In genomic region chr4:33941557-33941956, GRCm38 (mm10) we compare ENCODE assay signal across 28 mouse cellular contexts. TPM values are rescaled to one million over a fixed set of nuclear protein-coding genes. Genes with fewer than 3 reads are reported as not detected.
DNase-seq lines count a peak whose midpoint lies in the region; ATAC-seq and TF ChIP-seq lines count a peak whose summit lies in the region.
"Had no signal": no experiment of that assay in that cellular context is flagged by ENCODE, and none has a peak within 500 bp of the region (broad histone marks: within the 10 kb centered on the region; RNA-seq: fewer than 3 reads in every experiment).

No protein-coding gene starts in this region.

- WGBS in cerebellum, adult 2 months, result 30% methylated on average over 5 of the region's 5 CpGs
- WGBS in forebrain, postnatal 0 days, result 15% methylated on average over 5 of the region's 5 CpGs
- WGBS in forebrain, embryonic 15.5 days, result 15% methylated on average over 5 of the region's 5 CpGs
- WGBS in midbrain, embryonic 10.5 days, result 25% methylated on average over 5 of the region's 5 CpGs
- 20% methylated on average over 5 of the region's 5 CpGs for WGBS in midbrain, postnatal 0 days

- H3K4me1 ChIP-seq in cerebellum, adult 2 months (ENCODE audit: control insufficient read depth, insufficient read depth, low read length), result peaks cover 20% of the 10 kb centered on the region
- no peaks in the 10 kb centered on the region for H3K4me1 ChIP-seq in forebrain, postnatal 0 days (ENCODE audit: insufficient read depth)
- no peaks in the 10 kb centered on the region for H3K4me1 ChIP-seq in forebrain, embryonic 15.5 days
- peaks cover 16% of the 10 kb centered on the region for H3K4me1 ChIP-seq in midbrain, embryonic 10.5 days
- no peaks in the 10 kb centered on the region for H3K4me1 ChIP-seq in midbrain, postnatal 0 days (ENCODE audit: insufficient read depth, low read length)
- H3K4me1 ChIP-seq: embryonic facial prominence, embryonic 13.5 days; heart, embryonic 13.5 days; liver, embryonic 15.5 days; neural tube, embryonic 12.5 days had no signal

- H3K27me3 ChIP-seq in cerebellum, adult 2 months (ENCODE audit: control insufficient read depth, insufficient read depth, low read length), result no peaks in the 10 kb centered on the region
- no peaks in the 10 kb centered on the region for H3K27me3 ChIP-seq in forebrain, postnatal 0 days (ENCODE audit: insufficient read depth, low read length)
- no peaks in the 10 kb centered on the region for H3K27me3 ChIP-seq in forebrain, embryonic 15.5 days
- no peaks in the 10 kb centered on the region for H3K27me3 ChIP-seq in midbrain, embryonic 10.5 days (ENCODE audit: low read depth, poor library complexity, severe bottlenecking)
- no peaks in the 10 kb centered on the region for H3K27me3 ChIP-seq in midbrain, postnatal 0 days (ENCODE audit: insufficient read depth, low read length)
- H3K27me3 ChIP-seq: embryonic facial prominence, embryonic 13.5 days; forebrain, embryonic 13.5 days; heart, embryonic 13.5 days; liver, embryonic 15.5 days; neural tube, embryonic 12.5 days had no signal

- no peak overlapping the region for H3K9ac ChIP-seq in forebrain, postnatal 0 days
- no peak overlapping the region for H3K9ac ChIP-seq in forebrain, embryonic 15.5 days (replicated peaks)
- no peak overlapping the region for H3K9ac ChIP-seq in midbrain, postnatal 0 days (replicated peaks; ENCODE audit: low read length, poor library complexity, severe bottlenecking)
- H3K9ac ChIP-seq: embryonic facial prominence, embryonic 13.5 days; forebrain, embryonic 13.5 days; heart, embryonic 13.5 days; liver, embryonic 15.5 days; lung, embryonic 14.5 days; neural tube, embryonic 12.5 days had no signal

- TF ChIP-seq POLR2A in cerebellum, adult 2 months (IDR thresholded peaks at IDR 0.05; ENCODE audit: borderline replicate concordance, insufficient read depth, low read length), result no peak

- peaks cover 28% of the 10 kb centered on the region for H3K36me3 ChIP-seq in forebrain, postnatal 0 days (ENCODE audit: insufficient read depth)
- H3K36me3 ChIP-seq in forebrain, embryonic 15.5 days, result peaks cover 23% of the 10 kb centered on the region
- peaks cover 13% of the 10 kb centered on the region for H3K36me3 ChIP-seq in midbrain, embryonic 10.5 days
- peaks cover 16% of the 10 kb centered on the region for H3K36me3 ChIP-seq in midbrain, postnatal 0 days (ENCODE audit: insufficient read depth, low read length)
- H3K36me3 ChIP-seq: embryonic facial prominence, embryonic 13.5 days; G1E; heart, embryonic 13.5 days; liver, embryonic 15.5 days had no signal

- no peak for TF ChIP-seq CTCF in cerebellum, adult 2 months (IDR thresholded peaks at IDR 0.05; ENCODE audit: borderline replicate concordance, insufficient read depth, low read depth, low read length)
- TF ChIP-seq CTCF in forebrain, postnatal 0 days (IDR thresholded peaks at IDR 0.05; ENCODE audit: low read depth), result no peak
- TF ChIP-seq CTCF in midbrain, postnatal 0 days (IDR thresholded peaks at IDR 0.05), result no peak

- no peak for DNase-seq in cerebellum, adult 2 months
- no peak for DNase-seq in cerebellum, postnatal 10 days
- no peak for DNase-seq in forebrain, postnatal 0 days
- peak; percentile 47 for DNase-seq in midbrain, embryonic 10.5 days (ENCODE audit: low spot score)
- no peak for DNase-seq in midbrain, postnatal 0 days (ENCODE audit: low spot score)
- peak; percentile 34 for DNase-seq in embryo, embryonic 11 days
- DNase-seq: adrenal gland, adult 8-10 months; gastrocnemius, adult 2 months; gastrocnemius, postnatal 36 days; heart, adult 2 months; heart, postnatal 10 days; kidney, adult 11 months; kidney, postnatal 14 days; liver; lung, embryonic 14.5 days; lung, postnatal 14 days; right cerebral cortex, adult 18-20 months; spleen, adult 18-20 months; thymus, postnatal 14 days had no signal

- peak overlapping the region; percentile 20; the same call in 1 of the 2 replicates for H3K27ac ChIP-seq in cerebellum, adult 2 months (ENCODE audit: insufficient read depth, low read length)
- 0 out of 2 replicates have a peak overlapping the region, but pooled peaks have one; percentile 15 for H3K27ac ChIP-seq in forebrain, postnatal 0 days (ENCODE audit: low read depth, low read length)
- no peak overlapping the region for H3K27ac ChIP-seq in forebrain, embryonic 15.5 days (replicated peaks)
- H3K27ac ChIP-seq in midbrain, embryonic 10.5 days (replicated peaks), result 0 out of 2 replicates have a peak overlapping the region, but pooled peaks have one; percentile 5
- no peak overlapping the region for H3K27ac ChIP-seq in midbrain, postnatal 0 days (ENCODE audit: low read depth, low read length)
- H3K27ac ChIP-seq: embryonic facial prominence, embryonic 13.5 days; forebrain, embryonic 13.5 days; gastrocnemius, adult 2 months; heart, adult 2 months; heart, embryonic 13.5 days; liver, embryonic 15.5 days; neural tube, embryonic 12.5 days had no signal

- H3K4me2 ChIP-seq in forebrain, postnatal 0 days (ENCODE audit: low read depth), result no peak overlapping the region
- no peak overlapping the region for H3K4me2 ChIP-seq in forebrain, embryonic 15.5 days (replicated peaks)
- H3K4me2 ChIP-seq in midbrain, postnatal 0 days (ENCODE audit: low read depth, low read length, poor library complexity, severe bottlenecking), result no peak overlapping the region
- H3K4me2 ChIP-seq: embryonic facial prominence, embryonic 13.5 days; forebrain, embryonic 13.5 days; heart, embryonic 13.5 days; liver, embryonic 15.5 days; lung, embryonic 14.5 days; neural tube, embryonic 12.5 days had no signal

- no peak overlapping the region for H3K4me3 ChIP-seq in cerebellum, adult 2 months (replicated peaks; ENCODE audit: insufficient read depth, low read depth, low read length)
- H3K4me3 ChIP-seq in forebrain, postnatal 0 days (ENCODE audit: low read depth, low read length), result no peak overlapping the region
- H3K4me3 ChIP-seq in forebrain, embryonic 15.5 days, result no peak overlapping the region
- H3K4me3 ChIP-seq in midbrain, embryonic 10.5 days, result no peak overlapping the region
- H3K4me3 ChIP-seq in midbrain, postnatal 0 days (ENCODE audit: low read depth, low read length), result no peak overlapping the region
- H3K4me3 ChIP-seq: embryonic facial prominence, embryonic 13.5 days; forebrain, embryonic 13.5 days; gastrocnemius, adult 2 months; heart, adult 2 months; heart, embryonic 13.5 days; liver, embryonic 15.5 days; myocyte; neural tube, embryonic 12.5 days had no signal

- no peak for ATAC-seq in forebrain, postnatal 0 days
- no peak for ATAC-seq in forebrain, embryonic 15.5 days (replicated peaks)
- no peak for ATAC-seq in midbrain, postnatal 0 days (ENCODE audit: low FRiP score)
- ATAC-seq: forebrain, embryonic 13.5 days; inflammation-experienced regulatory T-cells, adult 6 months had no signal

- no peaks in the 10 kb centered on the region for H3K9me3 ChIP-seq in forebrain, postnatal 0 days (ENCODE audit: low read length)
- no peaks in the 10 kb centered on the region for H3K9me3 ChIP-seq in forebrain, embryonic 15.5 days
- no peaks in the 10 kb centered on the region for H3K9me3 ChIP-seq in midbrain, embryonic 10.5 days (replicated peaks)
- no peaks in the 10 kb centered on the region for H3K9me3 ChIP-seq in midbrain, postnatal 0 days (ENCODE audit: low read length)
- H3K9me3 ChIP-seq: embryonic facial prominence, embryonic 13.5 days; forebrain, embryonic 13.5 days; G1E; heart, embryonic 13.5 days; liver, embryonic 15.5 days; neural tube, embryonic 12.5 days had no signal

RNA-seq across cellular contexts. Expression of gene Cnr1, which starts 17.2 kb away (rescaled TPM):
- 137 and 155 TPM in 2 replicates for polyA plus RNA-seq in cerebellum, adult 2 months (2012; rRNA removed)
- 175 and 178 TPM in 2 replicates for total RNA-seq in forebrain, postnatal 0 days (2014; rRNA removed)
- polyA plus RNA-seq in forebrain, postnatal 0 days (2015; fragmentation: Nextera tagmentation; extraction: Ambion mirVana), result 44.6 and 48.0 TPM in 2 replicates
- 71.3 and 75.5 TPM in 2 replicates for polyA plus RNA-seq in forebrain, embryonic 15.5 days (2015; fragmentation: Nextera tagmentation; extraction: Ambion mirVana)
- 4.6 and 9.6 TPM in 2 replicates for polyA plus RNA-seq in midbrain, embryonic 10.5 days (2016; fragmentation: Nextera tagmentation; extraction: Ambion mirVana)
- total RNA-seq in midbrain, postnatal 0 days (2014; rRNA removed), result 117 and 123 TPM in 2 replicates
- polyA plus RNA-seq in midbrain, postnatal 0 days (2015; fragmentation: Nextera tagmentation; extraction: Ambion mirVana), result 33.1 and 33.2 TPM in 2 replicates
- polyA plus RNA-seq: G1E; inflammation-experienced regulatory T-cells, adult 6 months had no signal

Comparison
In these comparisons a context has a peak if more than half of its experiments do, and no peak if none do; other contexts are left out.
1. DNase-seq: peak in midbrain, embryonic 10.5 days (single experiment) and embryo, embryonic 11 days (single experiment); none in cerebellum, adult 2 months (0 of 2), cerebellum, postnatal 10 days (0 of 2), forebrain, postnatal 0 days (single experiment) and midbrain, postnatal 0 days (single experiment).
2. H3K27ac ChIP-seq: peak in cerebellum, adult 2 months (single experiment), forebrain, postnatal 0 days (single experiment) and midbrain, embryonic 10.5 days (single experiment); none in forebrain, embryonic 15.5 days (single experiment) and midbrain, postnatal 0 days (single experiment).